Mouse (Mus musculus) kidney, postnatal 36 days (tissue): ENCODE data around the gene Serpinf1.
"Not testable (repeated sequence)": the region's sequence is repeated elsewhere in the genome, so short reads cannot be mapped to it uniquely, and the experiment has no call there.

Experiments
- DNase-seq, 2 experiments: peaks; one replicate each; pipeline ENCODE4 v3.0.0; 2021 to 2022; ENCODE audit warnings: mixed read lengths in 2 of 2

Serpinf1 gene

GRCm38 (mm10) chr11:75420810-75421374 lies 1.6 kb downstream of the Serpinf1 start:
- no peak for DNase-seq

- no peak for DNase-seq
Measured at GRCm38 (mm10) chr11:75420037-75420436, 2.5 kb downstream of the Serpinf1 start.

- no peak for DNase-seq
Measured at GRCm38 (mm10) chr11:75415994-75416393, 6.5 kb downstream of the Serpinf1 start.

- DNase-seq, result peak in 1 of 2 experiments; percentile 31
Measured at GRCm38 (mm10) chr11:75415096-75415495, 7.4 kb downstream of the Serpinf1 start.

GRCm38 (mm10) chr11:75410591-75410990 lies 11.9 kb downstream of the Serpinf1 start:
- DNase-seq, result no peak

- peak; percentile 62 to 66 for DNase-seq
Measured at GRCm38 (mm10) chr11:75409679-75410575, 12.6 kb downstream of the Serpinf1 start.

- peak; percentile 57 to 84 for DNase-seq
Measured at GRCm38 (mm10) chr11:75406865-75407264, 15.6 kb downstream of the Serpinf1 start.

GRCm38 (mm10) chr11:75406104-75406503 lies 16.4 kb downstream of the Serpinf1 start:
- DNase-seq, result no peak

GRCm38 (mm10) chr11:75404801-75405200 lies 17.7 kb downstream of the Serpinf1 start:
- DNase-seq, result no peak

GRCm38 (mm10) chr11:75403301-75404052 lies 19.0 kb downstream of the Serpinf1 start:
- DNase-seq, result peak in 1 of 2 experiments; percentile 13

- DNase-seq, result peak; percentile 68 to 85
Measured at GRCm38 (mm10) chr11:75402271-75402690, 20.2 kb downstream of the Serpinf1 start.

- no peak for DNase-seq
Measured at GRCm38 (mm10) chr11:75400099-75400498, 22.4 kb downstream of the Serpinf1 start.

- no peak for DNase-seq
Measured at GRCm38 (mm10) chr11:75399411-75399841, 23.1 kb downstream of the Serpinf1 start.

GRCm38 (mm10) chr11:75397452-75397851 lies 25.0 kb downstream of the Serpinf1 start:
- DNase-seq, result no peak

- DNase-seq, result no peak
Measured at GRCm38 (mm10) chr11:75395611-75396010, 26.9 kb downstream of the Serpinf1 start.

- DNase-seq, result not testable (repeated sequence)
Measured at GRCm38 (mm10) chr11:75383529-75383928, 39.0 kb downstream of the Serpinf1 start.

GRCm38 (mm10) chr11:75378786-75379185 lies 43.7 kb downstream of the Serpinf1 start:
- DNase-seq, result not testable (repeated sequence)

- no peak for DNase-seq
Measured at GRCm38 (mm10) chr11:75377125-75377524, 45.4 kb downstream of the Serpinf1 start.
